Mouse (Mus musculus): ENCODE measurements around the gene Smim7. TPM values are rescaled to one million over a fixed set of nuclear protein-coding genes. Genes with fewer than 3 reads are reported as not detected.
A peak's percentile ranks its signal among the peaks of the same experiment; 100 is the strongest.

Smim7 gene
- 131 and 140 TPM in 2 replicates for polyA plus RNA-seq (2014; fragmentation: Nextera tagmentation; extraction: Ambion mirVana)

- ATAC-seq (ENCODE audit: low FRiP score): peak; percentile 97
- WGBS: under 1% methylated on average over 52 of the region's 52 CpGs
- peak within 1 kb of the TSS; percentile 56 for H3K4me3 ChIP-seq (replicated peaks; ENCODE audit: low read length)
- H3K27me3 ChIP-seq (ENCODE audit: control insufficient read depth, insufficient read depth, low read length): no peaks in the 10 kb centered on the region
- peak within 1 kb of the TSS; percentile 85 for H3K4me2 ChIP-seq (replicated peaks)
- H3K9me3 ChIP-seq (ENCODE audit: control insufficient read depth, low read length): no peaks in the 10 kb centered on the region
- H3K9ac ChIP-seq: peak within 1 kb of the TSS; percentile 65
- peaks cover 31% of the 10 kb centered on the region for H3K36me3 ChIP-seq (replicated peaks; ENCODE audit: control insufficient read depth, insufficient read depth)
- H3K4me1 ChIP-seq (replicated peaks; ENCODE audit: control insufficient read depth, insufficient read depth, low read length): peaks cover 23% of the 10 kb centered on the region
- peak within 1 kb of the TSS; percentile 81 for H3K27ac ChIP-seq
- DNase-seq (ENCODE audit: low spot score): peak; percentile 98
Measured at GRCm38 (mm10) chr8:72570633-72571610, at the start of gene Smim7. Gene Smim7, minus strand, starts transcription at chr8:72571088.

GRCm38 (mm10) chr8:72590198-72590597, 19.3 kb upstream of the Smim7 start:
- Histone ChIP-seq H3K9me3 (ENCODE audit: control insufficient read depth, low read length) (no peaks in the 10 kb centered on the region), H3K27ac (no peak overlapping the region), H3K4me1 (replicated peaks; ENCODE audit: control insufficient read depth, insufficient read depth, low read length) (no peaks in the 10 kb centered on the region), H3K36me3 (replicated peaks; ENCODE audit: control insufficient read depth, insufficient read depth) (no peaks in the 10 kb centered on the region), H3K9ac (no peak overlapping the region), H3K4me2 (replicated peaks) (no peak overlapping the region), H3K27me3 (ENCODE audit: control insufficient read depth, insufficient read depth, low read length) (no peaks in the 10 kb centered on the region), H3K4me3 (replicated peaks; ENCODE audit: low read length) (no peak overlapping the region)
- WGBS: 51% methylated on average over 2 of the region's 2 CpGs
- DNase-seq (ENCODE audit: low spot score) (no peak), ATAC-seq (ENCODE audit: low FRiP score) (no peak)

GRCm38 (mm10) chr8:72589286-72589685, 18.4 kb upstream of the Smim7 start:
- Histone ChIP-seq H3K9me3 (ENCODE audit: control insufficient read depth, low read length) (no peaks in the 10 kb centered on the region), H3K9ac (no peak overlapping the region), H3K27me3 (ENCODE audit: control insufficient read depth, insufficient read depth, low read length) (no peaks in the 10 kb centered on the region), H3K36me3 (replicated peaks; ENCODE audit: control insufficient read depth, insufficient read depth) (no peaks in the 10 kb centered on the region), H3K27ac (no peak overlapping the region), H3K4me2 (replicated peaks) (no peak overlapping the region), H3K4me1 (replicated peaks; ENCODE audit: control insufficient read depth, insufficient read depth, low read length) (no peaks in the 10 kb centered on the region), H3K4me3 (replicated peaks; ENCODE audit: low read length) (no peak overlapping the region)
- DNase-seq (ENCODE audit: low spot score) (no peak), ATAC-seq (ENCODE audit: low FRiP score) (no peak)
- 86% methylated on average over 7 of the region's 7 CpGs for WGBS

GRCm38 (mm10) chr8:72588865-72589264, 18.0 kb upstream of the Smim7 start:
- no peak overlapping the region for H3K4me3 ChIP-seq (replicated peaks; ENCODE audit: low read length)
- 90% methylated on average over 10 of the region's 10 CpGs for WGBS
- ATAC-seq (ENCODE audit: low FRiP score): no peak

GRCm38 (mm10) chr8:72587806-72588205, 16.9 kb upstream of the Smim7 start:
- Histone ChIP-seq H3K27ac (no peak overlapping the region), H3K27me3 (ENCODE audit: control insufficient read depth, insufficient read depth, low read length) (no peaks in the 10 kb centered on the region), H3K4me3 (replicated peaks; ENCODE audit: low read length) (no peak overlapping the region), H3K4me2 (replicated peaks) (no peak overlapping the region), H3K9ac (no peak overlapping the region), H3K4me1 (replicated peaks; ENCODE audit: control insufficient read depth, insufficient read depth, low read length) (no peaks in the 10 kb centered on the region), H3K9me3 (ENCODE audit: control insufficient read depth, low read length) (no peaks in the 10 kb centered on the region), H3K36me3 (replicated peaks; ENCODE audit: control insufficient read depth, insufficient read depth) (no peaks in the 10 kb centered on the region)
- WGBS: 72% methylated on average over 6 of the region's 6 CpGs
- no peak for DNase-seq (ENCODE audit: low spot score)
- 0 out of 2 replicates have a peak, but pooled peaks have one; percentile 24 for ATAC-seq (ENCODE audit: low FRiP score)

More at GRCm38 (mm10) chr8:72588865-72589264, 18.0 kb upstream of the Smim7 start:
- no peak for DNase-seq (ENCODE audit: low spot score)
- H3K27me3 ChIP-seq (ENCODE audit: control insufficient read depth, insufficient read depth, low read length): no peaks in the 10 kb centered on the region
- H3K4me1 ChIP-seq (replicated peaks; ENCODE audit: control insufficient read depth, insufficient read depth, low read length): no peaks in the 10 kb centered on the region
- no peak overlapping the region for H3K27ac ChIP-seq
- H3K4me2 ChIP-seq (replicated peaks): no peak overlapping the region
- H3K9ac ChIP-seq: no peak overlapping the region
- H3K9me3 ChIP-seq (ENCODE audit: control insufficient read depth, low read length): no peaks in the 10 kb centered on the region
- H3K36me3 ChIP-seq (replicated peaks; ENCODE audit: control insufficient read depth, insufficient read depth): no peaks in the 10 kb centered on the region

GRCm38 (mm10) chr8:72584390-72584789, 13.5 kb upstream of the Smim7 start:
- no peak for DNase-seq (ENCODE audit: low spot score)
- no peak overlapping the region for H3K4me3 ChIP-seq (replicated peaks; ENCODE audit: low read length)
- H3K4me1 ChIP-seq (replicated peaks; ENCODE audit: control insufficient read depth, insufficient read depth, low read length): no peaks in the 10 kb centered on the region
- ATAC-seq (ENCODE audit: low FRiP score): no peak
- H3K9me3 ChIP-seq (ENCODE audit: control insufficient read depth, low read length): no peaks in the 10 kb centered on the region
- H3K9ac ChIP-seq: no peak overlapping the region
- H3K4me2 ChIP-seq (replicated peaks): no peak overlapping the region
- 85% methylated on average over 6 of the region's 6 CpGs for WGBS
- no peaks in the 10 kb centered on the region for H3K27me3 ChIP-seq (ENCODE audit: control insufficient read depth, insufficient read depth, low read length)
- H3K27ac ChIP-seq: no peak overlapping the region
- peaks cover 11% of the 10 kb centered on the region; the same call in 1 of the 2 replicates for H3K36me3 ChIP-seq (replicated peaks; ENCODE audit: control insufficient read depth, insufficient read depth)

- no peaks in the 10 kb centered on the region for H3K27me3 ChIP-seq (ENCODE audit: control insufficient read depth, insufficient read depth, low read length)
- no peaks in the 10 kb centered on the region for H3K9me3 ChIP-seq (ENCODE audit: control insufficient read depth, low read length)
- no peak overlapping the region for H3K27ac ChIP-seq
- H3K9ac ChIP-seq: no peak overlapping the region
- H3K4me2 ChIP-seq (replicated peaks): no peak overlapping the region
- H3K4me1 ChIP-seq (replicated peaks; ENCODE audit: control insufficient read depth, insufficient read depth, low read length): no peaks in the 10 kb centered on the region
- H3K4me3 ChIP-seq (replicated peaks; ENCODE audit: low read length): no peak overlapping the region
- H3K36me3 ChIP-seq (replicated peaks; ENCODE audit: control insufficient read depth, insufficient read depth): peaks cover 11% of the 10 kb centered on the region; the same call in 1 of the 2 replicates
- 80% methylated on average over 7 of the region's 7 CpGs for WGBS
- no peak for DNase-seq (ENCODE audit: low spot score)
- ATAC-seq (ENCODE audit: low FRiP score): no peak
Measured at GRCm38 (mm10) chr8:72583056-72583771, 12.3 kb upstream of the Smim7 start.

GRCm38 (mm10) chr8:72579374-72579773, 8.5 kb upstream of the Smim7 start:
- H3K36me3 ChIP-seq (replicated peaks; ENCODE audit: control insufficient read depth, insufficient read depth): peaks cover 11% of the 10 kb centered on the region; the same call in 1 of the 2 replicates
- ATAC-seq (ENCODE audit: low FRiP score): no peak
- no peak for DNase-seq (ENCODE audit: low spot score)
- H3K4me3 ChIP-seq (replicated peaks; ENCODE audit: low read length): no peak overlapping the region
- WGBS: 72% methylated on average over 9 of the region's 9 CpGs
- no peaks in the 10 kb centered on the region for H3K27me3 ChIP-seq (ENCODE audit: control insufficient read depth, insufficient read depth, low read length)
- no peaks in the 10 kb centered on the region for H3K9me3 ChIP-seq (ENCODE audit: control insufficient read depth, low read length)
- H3K4me1 ChIP-seq (replicated peaks; ENCODE audit: control insufficient read depth, insufficient read depth, low read length): no peaks in the 10 kb centered on the region
- H3K9ac ChIP-seq: no peak overlapping the region
- H3K27ac ChIP-seq: no peak overlapping the region
- no peak overlapping the region for H3K4me2 ChIP-seq (replicated peaks)

- H3K4me2 ChIP-seq (replicated peaks): no peak overlapping the region
- WGBS: 88% methylated on average over 1 of the region's 1 CpGs
- no peaks in the 10 kb centered on the region for H3K9me3 ChIP-seq (ENCODE audit: control insufficient read depth, low read length)
- no peak overlapping the region for H3K27ac ChIP-seq
- ATAC-seq (ENCODE audit: low FRiP score) (no peak), DNase-seq (ENCODE audit: low spot score) (no peak)
- no peaks in the 10 kb centered on the region for H3K27me3 ChIP-seq (ENCODE audit: control insufficient read depth, insufficient read depth, low read length)
- H3K36me3 ChIP-seq (replicated peaks; ENCODE audit: control insufficient read depth, insufficient read depth): peaks cover 11% of the 10 kb centered on the region; the same call in 1 of the 2 replicates
- peaks cover 8% of the 10 kb centered on the region for H3K4me1 ChIP-seq (replicated peaks; ENCODE audit: control insufficient read depth, insufficient read depth, low read length)
- no peak overlapping the region for H3K9ac ChIP-seq
- H3K4me3 ChIP-seq (replicated peaks; ENCODE audit: low read length): no peak overlapping the region
Measured at GRCm38 (mm10) chr8:72577941-72578340, 7.1 kb upstream of the Smim7 start.
